Mouse (Mus musculus) neural tube, embryonic 13.5 days (tissue): ENCODE results near the gene Rsg1. TPM values are rescaled to one million over a fixed set of nuclear protein-coding genes. Genes with fewer than 3 reads are reported as not detected.

ENCODE experiments used
- ATAC-seq: fragments of 200-750 bp; cut with Nextera tagmentation; 2 replicates; pipeline ENCODE4 v1.8.0; 2017; ENCODE audit warnings: low read depth, mild to moderate bottlenecking, moderate TSS enrichment, moderate library complexity
- H3K27ac ChIP-seq: fragments of 300-500 bp; sonication (generic); replicated peaks from 2 replicates; pipeline ENCODE4 v1.5.1; 2015; ENCODE audit warnings: moderate library complexity, mild to moderate bottlenecking, inconsistent platforms
- H3K27me3 ChIP-seq: fragments of 300-500 bp; sonication (generic); 2 replicates; pipeline ENCODE4 v1.6.1; 2015; ENCODE audit warnings: mild to moderate bottlenecking, inconsistent platforms
- H3K36me3 ChIP-seq: fragments of 300-500 bp; sonication (generic); 2 replicates; pipeline ENCODE4 v1.6.1; 2015; ENCODE audit warnings: mild to moderate bottlenecking, inconsistent platforms
- H3K4me1 ChIP-seq: fragments of 300-500 bp; sonication (generic); replicated peaks from 2 replicates; pipeline ENCODE4 v1.6.1; 2015; ENCODE audit warnings: inconsistent platforms
- H3K4me2 ChIP-seq: fragments of 300-500 bp; sonication (generic); 2 replicates; pipeline ENCODE4 v1.6.1; 2015; ENCODE audit warnings: inconsistent platforms, mild to moderate bottlenecking, moderate library complexity
- H3K4me3 ChIP-seq: fragments of 300-500 bp; sonication (generic); 2 replicates; pipeline ENCODE4 v1.5.1; 2015; ENCODE audit warnings: mild to moderate bottlenecking, inconsistent platforms
- H3K9ac ChIP-seq: fragments of 300-500 bp; sonication (generic); 2 replicates; pipeline ENCODE4 v1.6.1; 2015; ENCODE audit warnings: moderate library complexity, mild to moderate bottlenecking, inconsistent platforms
- H3K9me3 ChIP-seq: fragments of 300-500 bp; sonication (generic); 2 replicates; pipeline ENCODE4 v1.6.1; 2016; ENCODE audit warnings: inconsistent platforms
- WGBS: fragments of 180-500 bp; shearing (Covaris S2); methylation state at CpG from one replicate; pipeline ENCODE4 v1.1.7; 2015; 5-methylcytosine and 5-hydroxymethylcytosine counted together
- polyA plus RNA-seq: library from polyadenylated mRNA; unstranded; fragments of >200 nt; fragmentation: Nextera tagmentation; extraction: Ambion mirVana; gene quantifications from 2 replicates; pipeline ENCODE4 v1.2.1, GENCODE M21; 2015

Gene Rsg1
- 6.4 and 7.0 TPM in 2 replicates for polyA plus RNA-seq

- H3K4me1 ChIP-seq = peaks cover 25% of the 10 kb centered on the region
- H3K27me3 ChIP-seq = no peaks in the 10 kb centered on the region
- H3K4me3 ChIP-seq = peak within 1 kb of the TSS; percentile 59
- under 1% methylated on average over 24 of the region's 24 CpGs for WGBS
- H3K9ac ChIP-seq = peak within 1 kb of the TSS; percentile 78
- H3K4me2 ChIP-seq = peak within 1 kb of the TSS; percentile 86
- ATAC-seq = peak; percentile 80
- H3K27ac ChIP-seq = peak within 1 kb of the TSS; percentile 70
- H3K9me3 ChIP-seq = no peaks in the 10 kb centered on the region
- 0 out of 2 replicates have a peak, but pooled peaks cover 6% of the 10 kb centered on the region for H3K36me3 ChIP-seq
Observed at GRCm38 (mm10) chr4:141213770-141214336, at the start of gene Rsg1. Rsg1 (plus strand) TSS chr4:141213956.

GRCm38 (mm10) chr4:141165744-141166292 is 47.9 kb upstream of the Rsg1 start:
- H3K36me3 ChIP-seq = peaks cover 24% of the 10 kb centered on the region
- H3K9ac ChIP-seq = no peak overlapping the region
- 78% methylated on average over 8 of the region's 8 CpGs for WGBS
- no peak for ATAC-seq
- H3K27me3 ChIP-seq = no peaks in the 10 kb centered on the region
- no peak overlapping the region for H3K27ac ChIP-seq
- no peak overlapping the region for H3K4me3 ChIP-seq
- H3K4me1 ChIP-seq = no peaks in the 10 kb centered on the region
- H3K4me2 ChIP-seq = no peak overlapping the region
- no peaks in the 10 kb centered on the region for H3K9me3 ChIP-seq

GRCm38 (mm10) chr4:141167156-141167555 is 46.6 kb upstream of the Rsg1 start:
- no peaks in the 10 kb centered on the region for H3K27me3 ChIP-seq
- H3K4me2 ChIP-seq = no peak overlapping the region
- WGBS = 95% methylated on average over 3 of the region's 3 CpGs
- H3K4me1 ChIP-seq = no peaks in the 10 kb centered on the region
- H3K9me3 ChIP-seq = no peaks in the 10 kb centered on the region
- no peak overlapping the region for H3K4me3 ChIP-seq
- peaks cover 37% of the 10 kb centered on the region for H3K36me3 ChIP-seq
- H3K9ac ChIP-seq = no peak overlapping the region
- H3K27ac ChIP-seq = no peak overlapping the region
- no peak for ATAC-seq

- Histone ChIP-seq H3K4me3 (no peak overlapping the region), H3K4me1 (peaks cover 3% of the 10 kb centered on the region; the same call in 1 of the 2 replicates), H3K36me3 (peaks cover 78% of the 10 kb centered on the region), H3K27me3 (no peaks in the 10 kb centered on the region), H3K9me3 (no peaks in the 10 kb centered on the region), H3K27ac (0 out of 2 replicates have a peak overlapping the region, but pooled peaks have one; percentile 5), H3K4me2 (no peak overlapping the region), H3K9ac (no peak overlapping the region)
- no peak for ATAC-seq
- 87% methylated on average over 8 of the region's 8 CpGs for WGBS
Observed at GRCm38 (mm10) chr4:141172121-141172520, 41.6 kb upstream of the Rsg1 start.

- 78% methylated on average over 5 of the region's 5 CpGs for WGBS
- Histone ChIP-seq H3K9me3 (no peaks in the 10 kb centered on the region), H3K4me1 (peaks cover 17% of the 10 kb centered on the region), H3K27ac (no peak overlapping the region), H3K4me3 (no peak overlapping the region), H3K9ac (no peak overlapping the region), H3K27me3 (no peaks in the 10 kb centered on the region), H3K36me3 (peaks cover 68% of the 10 kb centered on the region), H3K4me2 (no peak overlapping the region)
- no peak for ATAC-seq
Observed at GRCm38 (mm10) chr4:141175783-141176182, 38.0 kb upstream of the Rsg1 start.

GRCm38 (mm10) chr4:141176328-141176838 is 37.4 kb upstream of the Rsg1 start:
- Histone ChIP-seq H3K36me3 (peaks cover 68% of the 10 kb centered on the region), H3K27me3 (no peaks in the 10 kb centered on the region), H3K9ac (no peak overlapping the region), H3K27ac (no peak overlapping the region), H3K4me1 (peaks cover 17% of the 10 kb centered on the region), H3K4me2 (no peak overlapping the region), H3K4me3 (no peak overlapping the region), H3K9me3 (no peaks in the 10 kb centered on the region)
- 86% methylated on average over 10 of the region's 10 CpGs for WGBS
- no peak for ATAC-seq

- Histone ChIP-seq H3K36me3 (peaks cover 67% of the 10 kb centered on the region), H3K4me3 (no peak overlapping the region), H3K4me2 (no peak overlapping the region), H3K27ac (no peak overlapping the region), H3K4me1 (peaks cover 17% of the 10 kb centered on the region), H3K27me3 (no peaks in the 10 kb centered on the region), H3K9me3 (no peaks in the 10 kb centered on the region), H3K9ac (0 out of 2 replicates have a peak overlapping the region, but pooled peaks have one; percentile 6)
- ATAC-seq = no peak
- 52% methylated on average over 4 of the region's 4 CpGs for WGBS
Observed at GRCm38 (mm10) chr4:141178500-141178899, 35.3 kb upstream of the Rsg1 start.

GRCm38 (mm10) chr4:141180831-141181230 is 32.9 kb upstream of the Rsg1 start:
- H3K4me1 ChIP-seq = peaks cover 20% of the 10 kb centered on the region
- H3K9ac ChIP-seq = no peak overlapping the region
- no peaks in the 10 kb centered on the region for H3K27me3 ChIP-seq
- no peak overlapping the region for H3K4me3 ChIP-seq
- H3K27ac ChIP-seq = no peak overlapping the region
- no peak for ATAC-seq
- WGBS = 88% methylated on average over 8 of the region's 8 CpGs
- H3K4me2 ChIP-seq = no peak overlapping the region
- peaks cover 63% of the 10 kb centered on the region for H3K36me3 ChIP-seq
- H3K9me3 ChIP-seq = no peaks in the 10 kb centered on the region

GRCm38 (mm10) chr4:141181981-141182380 is 31.8 kb upstream of the Rsg1 start:
- peaks cover 51% of the 10 kb centered on the region for H3K36me3 ChIP-seq
- H3K27ac ChIP-seq = no peak overlapping the region
- H3K27me3 ChIP-seq = no peaks in the 10 kb centered on the region
- no peak overlapping the region for H3K4me3 ChIP-seq
- H3K4me2 ChIP-seq = no peak overlapping the region
- no peak for ATAC-seq
- no peaks in the 10 kb centered on the region for H3K9me3 ChIP-seq
- H3K9ac ChIP-seq = no peak overlapping the region
- peaks cover 31% of the 10 kb centered on the region for H3K4me1 ChIP-seq
- 93% methylated on average over 6 of the region's 6 CpGs for WGBS

- Histone ChIP-seq H3K27ac (no peak overlapping the region), H3K36me3 (peaks cover 42% of the 10 kb centered on the region), H3K4me3 (no peak overlapping the region), H3K9me3 (no peaks in the 10 kb centered on the region), H3K4me2 (no peak overlapping the region), H3K9ac (no peak overlapping the region), H3K27me3 (no peaks in the 10 kb centered on the region), H3K4me1 (peaks cover 32% of the 10 kb centered on the region)
- 93% methylated on average over 2 of the region's 2 CpGs for WGBS
- no peak for ATAC-seq
Observed at GRCm38 (mm10) chr4:141183932-141184331, 29.8 kb upstream of the Rsg1 start.

- H3K36me3 ChIP-seq = peaks cover 42% of the 10 kb centered on the region
- no peak overlapping the region for H3K9ac ChIP-seq
- ATAC-seq = no peak
- H3K4me2 ChIP-seq = no peak overlapping the region
- H3K27me3 ChIP-seq = no peaks in the 10 kb centered on the region
- no peak overlapping the region for H3K4me3 ChIP-seq
- no peaks in the 10 kb centered on the region for H3K9me3 ChIP-seq
- no peak overlapping the region for H3K27ac ChIP-seq
- H3K4me1 ChIP-seq = peaks cover 27% of the 10 kb centered on the region
- WGBS = 91% methylated on average over 4 of the region's 4 CpGs
Observed at GRCm38 (mm10) chr4:141184426-141184825, 29.3 kb upstream of the Rsg1 start.

- no peak overlapping the region for H3K4me2 ChIP-seq
- H3K9me3 ChIP-seq = no peaks in the 10 kb centered on the region
- H3K36me3 ChIP-seq = peaks cover 38% of the 10 kb centered on the region
- H3K27me3 ChIP-seq = no peaks in the 10 kb centered on the region
- no peak overlapping the region for H3K4me3 ChIP-seq
- peaks cover 25% of the 10 kb centered on the region for H3K4me1 ChIP-seq
- H3K9ac ChIP-seq = no peak overlapping the region
- WGBS = 75% methylated on average over 9 of the region's 9 CpGs
- H3K27ac ChIP-seq = peak overlapping the region; percentile 68
- no peak for ATAC-seq
Observed at GRCm38 (mm10) chr4:141186923-141187836, 26.6 kb upstream of the Rsg1 start.
